Mouse (Mus musculus) embryonic fibroblast, embryonic 13.5 days (primary cell): ENCODE measurements around the gene Artn.

ENCODE experiments used
- CTCF ChIP-seq: IDR thresholded peaks from 2 replicates; pipeline ENCODE4 v1.5.1; 2011; ENCODE audit warnings: mild to moderate bottlenecking, control low read depth, low read length, moderate library complexity, borderline replicate concordance; ENCODE audit not compliant: insufficient read depth
- POLR2A ChIP-seq: IDR thresholded peaks from 2 replicates; pipeline ENCODE4 v1.6.1; 2011; ENCODE audit warnings: low read depth, mild to moderate bottlenecking, control low read depth, low read length, moderate library complexity

- no peak for TF ChIP-seq CTCF
- no peak for TF ChIP-seq POLR2A
Measured at GRCm38 (mm10) chr4:117957492-117957891, 27.9 kb upstream of the Artn start.
